Mouse (Mus musculus) bone marrow macrophage, adult 2 months (primary cell): Measurements from ENCODE around the gene Lrrk1.

ENCODE experiments used
- CTCF ChIP-seq: IDR thresholded peaks from 2 replicates; pipeline ENCODE4 v1.5.1; 2012; ENCODE audit warnings: low read depth, mild to moderate bottlenecking, low read length, moderate library complexity
- POLR2A ChIP-seq: IDR thresholded peaks from 2 replicates; pipeline ENCODE4 v1.6.1; 2012; ENCODE audit warnings: mild to moderate bottlenecking, low read depth, low read length, borderline replicate concordance

DNA sequence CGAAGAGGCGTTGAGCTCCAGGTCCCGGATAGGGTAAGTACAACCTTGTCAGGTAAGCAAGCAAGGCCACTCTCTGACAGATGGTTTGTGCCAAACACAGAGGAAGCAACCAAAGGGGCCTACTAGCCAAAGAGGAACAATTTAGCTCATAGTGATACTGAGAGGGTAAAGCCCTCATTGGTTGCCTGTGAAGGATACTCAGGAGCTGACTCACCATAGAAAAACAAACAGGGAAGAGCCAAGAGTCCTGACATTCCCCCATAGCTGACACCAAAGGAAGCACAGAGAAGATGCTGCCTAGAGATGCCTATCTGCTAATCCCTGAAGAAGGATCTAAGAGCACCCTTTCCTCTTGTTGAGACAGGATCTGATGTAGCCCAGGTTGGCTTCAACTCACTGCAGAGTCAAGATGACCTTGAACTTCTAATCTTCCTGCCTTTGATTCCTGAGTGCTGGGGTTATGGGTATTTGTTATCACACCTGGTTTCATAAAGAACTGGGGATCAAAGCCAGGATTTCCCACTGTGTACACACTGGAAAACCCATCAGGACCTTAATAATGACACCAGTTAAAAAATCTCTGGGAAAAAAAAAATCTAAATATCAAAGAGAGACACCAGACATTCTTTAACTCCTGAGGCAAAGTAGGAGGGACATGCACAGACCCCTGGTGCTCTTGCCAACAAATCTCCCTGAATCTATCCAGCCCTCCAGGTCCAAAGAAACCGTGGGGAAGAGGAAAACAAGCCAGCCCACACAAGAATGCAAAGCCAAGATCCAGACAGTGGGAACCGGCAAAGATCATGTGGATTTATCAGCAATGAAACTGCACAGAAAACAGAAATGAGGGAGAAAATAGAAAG is 18.8 kb downstream of the Lrrk1 start:
- TF ChIP-seq CTCF (no peak), POLR2A (no peak)
